Mouse (Mus musculus) heart, embryonic 10.5 days (tissue): ENCODE measurements around the gene Vwf. TPM values are rescaled to one million over a fixed set of nuclear protein-coding genes. Genes with fewer than 3 reads are reported as not detected.

Experiments used
- DNase-seq: peaks from one replicate; pipeline ENCODE4 v3.0.0-alpha.2; 2017; ENCODE audit warnings: low spot score
- H3K27ac ChIP-seq: fragments of 300-500 bp; sonication (generic); 2 replicates; pipeline ENCODE4 v1.5.1; 2016; ENCODE audit warnings: mild to moderate bottlenecking
- H3K27me3 ChIP-seq: fragments of 300-500 bp; sonication (generic); 2 replicates; pipeline ENCODE4 v1.6.1; 2016; ENCODE audit warnings: mild to moderate bottlenecking; ENCODE audit not compliant: poor library complexity, insufficient read depth, severe bottlenecking
- H3K36me3 ChIP-seq: fragments of 300-500 bp; sonication (generic); 2 replicates; pipeline ENCODE4 v1.6.1; 2016; ENCODE audit warnings: mild to moderate bottlenecking, moderate library complexity
- H3K4me1 ChIP-seq: fragments of 300-500 bp; sonication (generic); 2 replicates; pipeline ENCODE4 v1.6.1; 2016; ENCODE audit warnings: mild to moderate bottlenecking
- H3K4me3 ChIP-seq: fragments of 300-500 bp; sonication (generic); 2 replicates; pipeline ENCODE4 v1.5.1; 2016; ENCODE audit warnings: mild to moderate bottlenecking, moderate library complexity
- H3K9me3 ChIP-seq: fragments of 300-500 bp; sonication (generic); 2 replicates; pipeline ENCODE4 v1.6.1; 2016; ENCODE audit warnings: mild to moderate bottlenecking, moderate library complexity
- WGBS: fragments of 180-500 bp; shearing (Covaris S2); methylation state at CpG from one replicate; pipeline ENCODE4 v1.1.7; 2016; 5-methylcytosine and 5-hydroxymethylcytosine counted together
- polyA plus RNA-seq: library from polyadenylated mRNA; unstranded; fragments of >200 nt; fragmentation: Nextera tagmentation; extraction: Ambion mirVana; gene quantifications from 2 replicates; pipeline ENCODE4 v1.2.1, GENCODE M21; 2016

Gene Vwf
- polyA plus RNA-seq, 1 experiment from 2014 or later: 22.1 TPM

DNA sequence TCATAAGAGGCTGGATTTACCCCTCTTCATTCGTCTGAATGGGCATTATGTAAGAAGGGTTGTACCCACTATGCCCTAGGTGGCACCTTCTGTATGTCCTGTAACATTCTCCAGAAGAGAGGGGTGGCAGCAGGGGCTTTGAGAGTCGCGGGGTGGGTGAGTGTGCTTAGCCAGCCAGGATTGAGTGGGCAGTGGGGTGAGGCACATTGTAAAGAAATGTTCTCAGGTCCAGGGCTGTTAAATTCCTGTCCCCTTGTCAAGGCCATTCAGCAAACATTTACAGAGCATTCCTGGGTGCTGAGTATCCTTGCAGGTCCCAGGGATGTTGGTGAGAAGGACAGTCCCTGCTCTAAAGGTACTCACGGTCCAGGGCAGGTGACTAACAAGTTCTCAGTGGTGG is 7.0 kb downstream of the Vwf start:
- no peak for DNase-seq
- 78% methylated on average over 4 of the region's 4 CpGs for WGBS
- no peaks in the 10 kb centered on the region for H3K27me3 ChIP-seq
- no peaks in the 10 kb centered on the region for H3K9me3 ChIP-seq
- H3K4me1 ChIP-seq: peaks cover 7% of the 10 kb centered on the region; the same call in 1 of the 2 replicates
- H3K36me3 ChIP-seq: no peaks in the 10 kb centered on the region
- no peak overlapping the region; the same call in 1 of the 2 replicates for H3K4me3 ChIP-seq
- H3K27ac ChIP-seq: peak overlapping the region; percentile 64; the same call in 1 of the 2 replicates

- Histone ChIP-seq H3K36me3 (no peaks in the 10 kb centered on the region), H3K9me3 (no peaks in the 10 kb centered on the region), H3K27me3 (no peaks in the 10 kb centered on the region), H3K4me1 (peaks cover 7% of the 10 kb centered on the region), H3K4me3 (no peak overlapping the region), H3K27ac (no peak overlapping the region)
- no peak for DNase-seq
- WGBS: 58% methylated on average over 8 of the region's 8 CpGs
Measured at GRCm38 (mm10) chr6:125558831-125559230, 12.3 kb downstream of the Vwf start.

- Histone ChIP-seq H3K27me3 (no peaks in the 10 kb centered on the region), H3K36me3 (no peaks in the 10 kb centered on the region), H3K4me3 (no peak overlapping the region), H3K4me1 (peaks cover 7% of the 10 kb centered on the region), H3K9me3 (no peaks in the 10 kb centered on the region), H3K27ac (no peak overlapping the region)
- DNase-seq: no peak
- WGBS: 72% methylated on average over 5 of the region's 5 CpGs
Measured at GRCm38 (mm10) chr6:125561031-125561430, 14.5 kb downstream of the Vwf start.

DNA sequence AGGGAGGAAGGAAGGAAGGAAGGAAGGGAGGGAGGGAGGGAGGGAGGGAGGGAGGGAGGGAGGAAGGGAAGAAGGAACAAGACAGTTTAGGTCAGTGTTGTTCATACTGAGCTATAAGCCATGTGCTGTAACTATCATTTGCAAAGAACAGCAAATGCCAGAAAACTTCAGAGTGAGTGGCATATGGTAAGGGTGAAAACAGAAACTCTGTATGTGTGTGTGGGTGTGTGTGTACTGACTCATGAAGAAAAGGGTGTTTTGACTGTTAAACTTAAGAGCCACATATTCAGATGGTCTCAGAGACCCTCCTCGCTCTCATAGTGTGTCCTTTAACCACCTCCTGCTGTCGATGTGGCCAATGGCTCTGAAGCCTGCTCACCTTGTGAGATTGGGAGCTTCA is 14.9 kb downstream of the Vwf start:
- WGBS: 83% methylated on average over 2 of the region's 2 CpGs
- Histone ChIP-seq H3K27ac (no peak overlapping the region), H3K36me3 (no peaks in the 10 kb centered on the region), H3K9me3 (no peaks in the 10 kb centered on the region), H3K4me3 (no peak overlapping the region), H3K27me3 (no peaks in the 10 kb centered on the region), H3K4me1 (peaks cover 7% of the 10 kb centered on the region)
- DNase-seq: no peak

GRCm38 (mm10) chr6:125564812-125565281 is 18.3 kb downstream of the Vwf start:
- 66% methylated on average over 7 of the region's 7 CpGs for WGBS
- no peaks in the 10 kb centered on the region for H3K27me3 ChIP-seq
- H3K4me3 ChIP-seq: no peak overlapping the region
- no peaks in the 10 kb centered on the region for H3K9me3 ChIP-seq
- no peaks in the 10 kb centered on the region for H3K36me3 ChIP-seq
- DNase-seq: no peak
- H3K4me1 ChIP-seq: peaks cover 8% of the 10 kb centered on the region; the same call in 1 of the 2 replicates
- H3K27ac ChIP-seq: peak overlapping the region; percentile 18; the same call in 1 of the 2 replicates

- no peak for DNase-seq
- H3K27ac ChIP-seq: peak overlapping the region; percentile 29; the same call in 1 of the 2 replicates
- H3K36me3 ChIP-seq: no peaks in the 10 kb centered on the region
- H3K4me3 ChIP-seq: no peak overlapping the region
- peaks cover 8% of the 10 kb centered on the region; the same call in 1 of the 2 replicates for H3K4me1 ChIP-seq
- H3K9me3 ChIP-seq: no peaks in the 10 kb centered on the region
- H3K27me3 ChIP-seq: no peaks in the 10 kb centered on the region
- WGBS: 74% methylated on average over 6 of the region's 6 CpGs
Measured at GRCm38 (mm10) chr6:125565326-125565725, 18.8 kb downstream of the Vwf start.

- DNase-seq: no peak
- WGBS: 87% methylated on average over 3 of the region's 3 CpGs
- Histone ChIP-seq H3K36me3 (no peaks in the 10 kb centered on the region), H3K27me3 (no peaks in the 10 kb centered on the region), H3K27ac (no peak overlapping the region), H3K4me3 (no peak overlapping the region), H3K9me3 (no peaks in the 10 kb centered on the region), H3K4me1 (peaks cover 8% of the 10 kb centered on the region; the same call in 1 of the 2 replicates)
Measured at GRCm38 (mm10) chr6:125566656-125567055, 20.1 kb downstream of the Vwf start.

- no peaks in the 10 kb centered on the region for H3K36me3 ChIP-seq
- H3K4me3 ChIP-seq: no peak overlapping the region
- no peaks in the 10 kb centered on the region for H3K9me3 ChIP-seq
- no peak for DNase-seq
- peaks cover 20% of the 10 kb centered on the region for H3K4me1 ChIP-seq
- no peaks in the 10 kb centered on the region for H3K27me3 ChIP-seq
- no peak overlapping the region for H3K27ac ChIP-seq
- 51% methylated on average over 2 of the region's 2 CpGs for WGBS
Measured at GRCm38 (mm10) chr6:125568381-125568780, 21.8 kb downstream of the Vwf start.

- WGBS: 39% methylated on average over 18 of the region's 18 CpGs
- Histone ChIP-seq H3K27me3 (no peaks in the 10 kb centered on the region), H3K36me3 (no peaks in the 10 kb centered on the region)
Measured at GRCm38 (mm10) chr6:125572291-125573188, 26.0 kb downstream of the Vwf start.

DNA sequence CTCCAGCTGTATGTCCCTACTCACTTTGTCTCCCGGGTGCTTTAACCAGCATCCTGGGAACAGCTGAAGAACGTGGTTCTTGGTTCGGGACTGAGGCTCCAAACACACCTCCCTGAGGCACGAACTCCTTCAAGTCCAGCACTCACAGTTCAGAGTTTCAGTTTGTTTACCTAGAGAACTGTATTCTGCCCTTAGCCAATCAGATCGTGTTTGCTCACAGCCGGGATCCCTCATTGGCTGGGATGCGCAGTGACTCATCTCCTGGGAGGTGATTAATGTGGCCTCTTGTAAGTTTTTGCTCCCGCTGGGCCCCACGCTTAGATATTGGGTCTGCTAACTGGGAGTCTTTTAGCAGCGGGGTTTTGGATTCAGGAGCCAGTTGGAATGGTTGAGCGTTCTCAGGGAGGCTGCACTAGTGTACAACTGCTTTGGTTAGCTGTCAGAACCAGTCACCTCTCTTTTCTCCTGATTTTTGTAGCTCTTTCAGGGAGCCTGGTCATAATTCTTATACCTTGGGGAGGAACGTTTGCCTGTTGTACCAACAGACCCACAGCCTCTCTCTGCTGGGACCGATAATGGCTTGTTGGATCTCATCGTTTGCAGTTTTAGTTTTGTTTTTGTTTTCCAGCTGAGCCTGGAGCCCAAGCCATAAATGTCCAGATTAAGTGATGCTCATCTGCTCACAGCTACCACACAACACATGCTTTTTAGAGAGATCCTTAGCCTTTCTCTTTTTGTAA is 26.8 kb downstream of the Vwf start:
- Histone ChIP-seq H3K27me3 (no peaks in the 10 kb centered on the region), H3K27ac (peak overlapping the region; percentile 84), H3K36me3 (no peaks in the 10 kb centered on the region), H3K4me3 (peak overlapping the region; percentile 54), H3K9me3 (no peaks in the 10 kb centered on the region), H3K4me1 (peaks cover 26% of the 10 kb centered on the region)
- DNase-seq: peak; percentile 95
- WGBS: 5% methylated on average over 14 of the region's 14 CpGs

More at GRCm38 (mm10) chr6:125572291-125573188, 26.0 kb downstream of the Vwf start:
- Histone ChIP-seq H3K9me3 (no peaks in the 10 kb centered on the region), H3K4me1 (peaks cover 27% of the 10 kb centered on the region), H3K4me3 (peak overlapping the region; percentile 54), H3K27ac (peak overlapping the region; percentile 84)
- DNase-seq: no peak

GRCm38 (mm10) chr6:125575080-125575479 is 28.5 kb downstream of the Vwf start:
- H3K36me3 ChIP-seq: no peaks in the 10 kb centered on the region
- DNase-seq: no peak
- WGBS: 88% methylated on average over 6 of the region's 6 CpGs
- H3K4me3 ChIP-seq: no peak overlapping the region
- H3K9me3 ChIP-seq: no peaks in the 10 kb centered on the region
- H3K27ac ChIP-seq: no peak overlapping the region
- H3K27me3 ChIP-seq: no peaks in the 10 kb centered on the region
- H3K4me1 ChIP-seq: peaks cover 24% of the 10 kb centered on the region

DNA sequence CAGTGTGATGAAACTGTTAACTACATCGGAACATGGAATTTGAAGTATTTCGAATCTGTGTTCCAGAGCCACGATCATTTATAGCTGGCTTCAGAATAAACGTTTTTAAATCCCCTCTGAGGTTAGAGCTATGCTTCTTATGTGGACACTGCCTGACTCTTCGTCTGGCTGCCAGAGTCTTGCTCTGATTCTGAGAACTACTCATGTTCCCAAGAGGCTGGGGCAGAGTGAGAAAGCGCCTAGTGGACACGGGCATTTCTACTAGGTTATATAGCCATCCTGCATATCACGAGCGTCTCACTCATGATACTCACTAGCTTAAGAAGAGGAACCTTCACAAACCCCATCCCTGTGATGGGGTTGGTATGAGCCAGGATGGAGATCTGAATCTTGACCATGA is 30.7 kb downstream of the Vwf start:
- Histone ChIP-seq H3K9me3 (no peaks in the 10 kb centered on the region), H3K36me3 (no peaks in the 10 kb centered on the region), H3K4me1 (peaks cover 25% of the 10 kb centered on the region), H3K27me3 (no peaks in the 10 kb centered on the region), H3K4me3 (no peak overlapping the region), H3K27ac (no peak overlapping the region)
- no peak for DNase-seq
- 79% methylated on average over 9 of the region's 9 CpGs for WGBS
